13 mouse cellular contexts compared by ENCODE assay signal in the genomic region with DNA sequence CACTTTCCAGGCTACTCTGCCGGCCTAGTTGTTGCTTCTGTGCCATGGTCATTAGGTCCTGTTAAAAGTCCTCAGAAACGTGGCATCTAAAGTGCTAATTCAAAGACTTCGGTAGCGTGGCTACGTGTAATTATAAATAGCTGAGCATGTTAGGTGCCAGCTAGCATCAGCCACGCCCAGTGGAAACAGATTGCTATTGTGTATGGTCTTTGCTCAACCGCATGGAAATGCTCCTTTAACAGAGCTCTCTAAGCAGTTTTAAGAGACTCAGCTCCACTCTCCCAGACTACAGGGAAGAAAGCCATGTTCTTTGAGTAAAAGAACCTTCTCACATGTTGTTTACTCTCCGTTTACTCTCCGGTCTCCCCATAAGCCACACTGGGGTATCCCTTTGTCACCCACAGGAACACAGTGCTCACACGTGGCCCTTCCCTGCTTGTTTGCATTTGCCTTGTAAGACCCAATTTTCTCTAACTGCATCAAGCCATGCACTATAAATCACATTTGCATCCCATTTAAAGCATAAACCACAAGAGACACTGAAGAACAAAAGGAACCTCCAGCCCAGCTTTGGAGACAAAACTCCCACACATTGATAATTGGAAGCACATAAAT.
DNase-seq lines count a peak whose midpoint lies in the region; ATAC-seq lines count a peak whose summit lies in the region.
"Had no signal": no experiment of that assay in that cellular context is flagged by ENCODE, and none has a peak within 500 bp of the region (broad histone marks: within the 10 kb centered on the region; RNA-seq: fewer than 3 reads in every experiment).

No protein-coding gene starts in this region.

- 61% methylated on average over 10 of the region's 10 CpGs for WGBS in kidney, embryonic 14.5 days
- 64% methylated on average over 10 of the region's 10 CpGs for WGBS in midbrain, embryonic 14.5 days
- WGBS in midbrain, embryonic 16.5 days: 60% methylated on average over 10 of the region's 10 CpGs
- 37% methylated on average over 10 of the region's 10 CpGs for WGBS in forebrain, embryonic 13.5 days

- no peak overlapping the region for H3K4me3 ChIP-seq in kidney, embryonic 14.5 days (ENCODE audit: low read length)
- H3K4me3 ChIP-seq in midbrain, embryonic 14.5 days (replicated peaks; ENCODE audit: low read depth, low read length): no peak overlapping the region
- no peak overlapping the region for H3K4me3 ChIP-seq in midbrain, embryonic 16.5 days (ENCODE audit: low read depth, low read length)
- no peak overlapping the region for H3K4me3 ChIP-seq in forebrain, embryonic 13.5 days
- H3K4me3 ChIP-seq: heart, embryonic 15.5 days had no signal

- no peaks in the 10 kb centered on the region for H3K27me3 ChIP-seq in kidney, embryonic 14.5 days (ENCODE audit: control insufficient read depth, insufficient read depth, low read length)
- H3K27me3 ChIP-seq in midbrain, embryonic 14.5 days (ENCODE audit: control insufficient read depth, insufficient read depth, low read length): no peaks in the 10 kb centered on the region
- no peaks in the 10 kb centered on the region for H3K27me3 ChIP-seq in midbrain, embryonic 16.5 days (ENCODE audit: control insufficient read depth, insufficient read depth, low read depth, low read length)
- H3K27me3 ChIP-seq in forebrain, embryonic 13.5 days: no peaks in the 10 kb centered on the region
- H3K27me3 ChIP-seq: heart, embryonic 15.5 days had no signal

- peak overlapping the region; percentile 12; the same call in 1 of the 2 replicates for H3K27ac ChIP-seq in kidney, embryonic 14.5 days (ENCODE audit: low read depth, low read length)
- no peak overlapping the region for H3K27ac ChIP-seq in midbrain, embryonic 14.5 days (replicated peaks; ENCODE audit: low read depth, low read length)
- H3K27ac ChIP-seq in midbrain, embryonic 16.5 days (ENCODE audit: low read length): no peak overlapping the region
- H3K27ac ChIP-seq in forebrain, embryonic 13.5 days: no peak overlapping the region
- H3K27ac ChIP-seq: heart, embryonic 15.5 days had no signal

- H3K36me3 ChIP-seq in kidney, embryonic 14.5 days (ENCODE audit: control insufficient read depth, insufficient read depth, low read length): no peaks in the 10 kb centered on the region
- H3K36me3 ChIP-seq in midbrain, embryonic 14.5 days (ENCODE audit: control insufficient read depth, insufficient read depth, low read length): no peaks in the 10 kb centered on the region
- no peaks in the 10 kb centered on the region for H3K36me3 ChIP-seq in midbrain, embryonic 16.5 days (ENCODE audit: control insufficient read depth, insufficient read depth, low read length)
- no peaks in the 10 kb centered on the region for H3K36me3 ChIP-seq in forebrain, embryonic 13.5 days (ENCODE audit: poor library complexity, severe bottlenecking)
- H3K36me3 ChIP-seq: G1E; heart, embryonic 15.5 days had no signal

- peak; percentile 75 for ATAC-seq in kidney, embryonic 14.5 days (ENCODE audit: low FRiP score, low TSS enrichment)
- no peak for ATAC-seq in midbrain, embryonic 14.5 days (ENCODE audit: low FRiP score, low TSS enrichment)
- ATAC-seq in midbrain, embryonic 16.5 days: no peak
- ATAC-seq in forebrain, embryonic 13.5 days: peak; percentile 80

- no peaks in the 10 kb centered on the region for H3K9me3 ChIP-seq in kidney, embryonic 14.5 days (ENCODE audit: control insufficient read depth, low read length)
- H3K9me3 ChIP-seq in midbrain, embryonic 14.5 days (ENCODE audit: control insufficient read depth, low read length): no peaks in the 10 kb centered on the region
- H3K9me3 ChIP-seq in midbrain, embryonic 16.5 days (replicated peaks; ENCODE audit: control insufficient read depth, low read length, poor library complexity, severe bottlenecking): no peaks in the 10 kb centered on the region
- no peaks in the 10 kb centered on the region for H3K9me3 ChIP-seq in forebrain, embryonic 13.5 days (replicated peaks)
- H3K9me3 ChIP-seq: G1E; heart, embryonic 15.5 days had no signal

- no peak overlapping the region for H3K4me2 ChIP-seq in kidney, embryonic 14.5 days (replicated peaks; ENCODE audit: low read depth, low read length)
- H3K4me2 ChIP-seq in midbrain, embryonic 14.5 days (ENCODE audit: low read length): no peak overlapping the region
- H3K4me2 ChIP-seq in midbrain, embryonic 16.5 days (ENCODE audit: low read length): no peak overlapping the region
- no peak overlapping the region for H3K4me2 ChIP-seq in forebrain, embryonic 13.5 days
- H3K4me2 ChIP-seq: heart, embryonic 15.5 days had no signal

- DNase-seq in kidney, postnatal 25 days: no peak
- DNase-seq in midbrain, embryonic 14.5 days: peak; percentile 2
- DNase-seq in mesoderm, embryonic 11.5 days (ENCODE audit: low read depth, low spot score): peak; percentile 30
- no peak for DNase-seq in urinary bladder, adult 2 months (ENCODE audit: low spot score)
- no peak for DNase-seq in spleen, postnatal 36 days (ENCODE audit: low spot score in 2 of 2)
- DNase-seq: adrenal gland, postnatal 25 days; cerebellum, postnatal 36 days; right cerebral cortex, postnatal 4 days had no signal

- no peak overlapping the region for H3K9ac ChIP-seq in kidney, embryonic 14.5 days (ENCODE audit: low read depth, low read length)
- no peak overlapping the region for H3K9ac ChIP-seq in midbrain, embryonic 14.5 days (replicated peaks; ENCODE audit: low read length)
- no peak overlapping the region for H3K9ac ChIP-seq in midbrain, embryonic 16.5 days (ENCODE audit: low read depth, low read length)
- H3K9ac ChIP-seq in forebrain, embryonic 13.5 days: no peak overlapping the region
- H3K9ac ChIP-seq: heart, embryonic 15.5 days had no signal

- peaks cover 13% of the 10 kb centered on the region; the same call in 1 of the 2 replicates for H3K4me1 ChIP-seq in kidney, embryonic 14.5 days (ENCODE audit: control insufficient read depth, insufficient read depth, low read length)
- H3K4me1 ChIP-seq in midbrain, embryonic 14.5 days (ENCODE audit: control insufficient read depth, insufficient read depth, low read length): no peaks in the 10 kb centered on the region
- no peaks in the 10 kb centered on the region for H3K4me1 ChIP-seq in midbrain, embryonic 16.5 days (ENCODE audit: control insufficient read depth, insufficient read depth, low read length)
- H3K4me1 ChIP-seq in forebrain, embryonic 13.5 days: peaks cover 15% of the 10 kb centered on the region
- H3K4me1 ChIP-seq: heart, embryonic 15.5 days had no signal

Comparison
In these comparisons a context has a peak if more than half of its experiments do, and no peak if none do; other contexts are left out.
1. ATAC-seq: peak in kidney, embryonic 14.5 days (single experiment) and forebrain, embryonic 13.5 days (single experiment); none in midbrain, embryonic 14.5 days (single experiment) and midbrain, embryonic 16.5 days (single experiment).
2. DNase-seq: peak in midbrain, embryonic 14.5 days (single experiment) and mesoderm, embryonic 11.5 days (single experiment); none in kidney, postnatal 25 days (0 of 2), urinary bladder, adult 2 months (single experiment) and spleen, postnatal 36 days (0 of 2).